Mouse (Mus musculus): ENCODE measurements around the gene Dab2ip. TPM values are rescaled to one million over a fixed set of nuclear protein-coding genes. Genes with fewer than 3 reads are reported as not detected.

The Dab2ip gene
- polyA plus RNA-seq, 1 experiment from 2014 or later, result 46.6 TPM

- peak overlapping the region; percentile 1 to 8; a peak in 2 of 4 replicates for H3K4me3 ChIP-seq (ENCODE audit: control insufficient read depth in 1 of 2, insufficient read depth in 1 of 2, low read depth in 1 of 2, low read length in 2 of 2)
- peak overlapping the region in 1 of 2 experiments; percentile 24; a peak in 1 of 4 replicates for H3K27ac ChIP-seq (replicated peaks in 1 of 2; ENCODE audit: control insufficient read depth in 1 of 2, insufficient read depth in 1 of 2, low read depth in 2 of 2, low read length in 2 of 2)
- no peaks in the 10 kb centered on the region for H3K27me3 ChIP-seq (ENCODE audit: control insufficient read depth, insufficient read depth, low read length)
- no peaks in the 10 kb centered on the region for H3K36me3 ChIP-seq (ENCODE audit: control insufficient read depth, insufficient read depth, low read length)
- WGBS, result 9% methylated on average over 14 of the region's 14 CpGs
- H3K9ac ChIP-seq (ENCODE audit: low read length), result peak overlapping the region; percentile 31; the same call in 1 of the 2 replicates
- peaks cover 34 to 35% of the 10 kb centered on the region in 2 experiments for H3K4me1 ChIP-seq (ENCODE audit: control insufficient read depth in 2 of 2, insufficient read depth in 2 of 2, low read length in 2 of 2)
- peak overlapping the region; percentile 58 for H3K4me2 ChIP-seq (ENCODE audit: low read length)
- ATAC-seq (ENCODE audit: insufficient number of reproducible peaks, insufficient read depth, low FRiP score, low read depth), result no peak
- H3K9me3 ChIP-seq (ENCODE audit: control insufficient read depth, low read length), result no peaks in the 10 kb centered on the region
Observed at GRCm38 (mm10) chr2:35544717-35545116, 13.3 kb upstream of the Dab2ip start.

- no peaks in the 10 kb centered on the region for H3K9me3 ChIP-seq (ENCODE audit: control insufficient read depth, low read length)
- peak overlapping the region; percentile 1 to 8; a peak in 2 of 4 replicates for H3K4me3 ChIP-seq (ENCODE audit: control insufficient read depth in 1 of 2, insufficient read depth in 1 of 2, low read depth in 1 of 2, low read length in 2 of 2)
- peak overlapping the region; percentile 58 for H3K4me2 ChIP-seq (ENCODE audit: low read length)
- H3K36me3 ChIP-seq (ENCODE audit: control insufficient read depth, insufficient read depth, low read length), result no peaks in the 10 kb centered on the region
- peaks cover 31 to 35% of the 10 kb centered on the region in 2 experiments for H3K4me1 ChIP-seq (ENCODE audit: control insufficient read depth in 2 of 2, insufficient read depth in 2 of 2, low read length in 2 of 2)
- H3K27me3 ChIP-seq (ENCODE audit: control insufficient read depth, insufficient read depth, low read length), result no peaks in the 10 kb centered on the region
- whole genome bisulfite sequencing, result 26% methylated on average over 7 of the region's 7 CpGs
- ATAC-seq (ENCODE audit: insufficient number of reproducible peaks, insufficient read depth, low FRiP score, low read depth), result peak; percentile 68
- H3K27ac ChIP-seq (replicated peaks in 1 of 2; ENCODE audit: control insufficient read depth in 1 of 2, insufficient read depth in 1 of 2, low read depth in 2 of 2, low read length in 2 of 2), result peak overlapping the region in 1 of 2 experiments; percentile 24; a peak in 1 of 4 replicates
- H3K9ac ChIP-seq (ENCODE audit: low read length), result peak overlapping the region; percentile 31; the same call in 1 of the 2 replicates
Observed at GRCm38 (mm10) chr2:35545125-35545590, 12.9 kb upstream of the Dab2ip start.

GRCm38 (mm10) chr2:35546462-35546861 lies 11.6 kb upstream of the Dab2ip start:
- no peaks in the 10 kb centered on the region for H3K27me3 ChIP-seq (ENCODE audit: control insufficient read depth, insufficient read depth, low read length)
- no peaks in the 10 kb centered on the region for H3K9me3 ChIP-seq (ENCODE audit: control insufficient read depth, low read length)
- no peak overlapping the region for H3K9ac ChIP-seq (ENCODE audit: low read length)
- ATAC-seq (ENCODE audit: insufficient number of reproducible peaks, insufficient read depth, low FRiP score, low read depth), result no peak
- H3K36me3 ChIP-seq (ENCODE audit: control insufficient read depth, insufficient read depth, low read length), result no peaks in the 10 kb centered on the region
- 72% methylated on average over 6 of the region's 6 CpGs for WGBS
- H3K4me1 ChIP-seq (ENCODE audit: control insufficient read depth in 2 of 2, insufficient read depth in 2 of 2, low read length in 2 of 2), result peaks cover 23 to 27% of the 10 kb centered on the region in 2 experiments
- H3K4me3 ChIP-seq (ENCODE audit: control insufficient read depth in 1 of 2, insufficient read depth in 1 of 2, low read depth in 1 of 2, low read length in 2 of 2), result no peak overlapping the region
- no peak overlapping the region for H3K27ac ChIP-seq (replicated peaks in 1 of 2; ENCODE audit: control insufficient read depth in 1 of 2, insufficient read depth in 1 of 2, low read depth in 2 of 2, low read length in 2 of 2)
- H3K4me2 ChIP-seq (ENCODE audit: low read length), result no peak overlapping the region

GRCm38 (mm10) chr2:35549191-35549590 lies 8.9 kb upstream of the Dab2ip start:
- H3K36me3 ChIP-seq (ENCODE audit: control insufficient read depth, insufficient read depth, low read length), result no peaks in the 10 kb centered on the region
- H3K27me3 ChIP-seq (ENCODE audit: control insufficient read depth, insufficient read depth, low read length), result no peaks in the 10 kb centered on the region
- H3K9me3 ChIP-seq (ENCODE audit: control insufficient read depth, low read length), result no peaks in the 10 kb centered on the region
- no peak overlapping the region for H3K4me3 ChIP-seq (ENCODE audit: control insufficient read depth in 1 of 2, insufficient read depth in 1 of 2, low read depth in 1 of 2, low read length in 2 of 2)
- ATAC-seq (ENCODE audit: insufficient number of reproducible peaks, insufficient read depth, low FRiP score, low read depth), result no peak
- peaks cover 23 to 27% of the 10 kb centered on the region in 2 experiments for H3K4me1 ChIP-seq (ENCODE audit: control insufficient read depth in 2 of 2, insufficient read depth in 2 of 2, low read length in 2 of 2)
- no peak overlapping the region for H3K27ac ChIP-seq (replicated peaks in 1 of 2; ENCODE audit: control insufficient read depth in 1 of 2, insufficient read depth in 1 of 2, low read depth in 2 of 2, low read length in 2 of 2)
- no peak overlapping the region for H3K9ac ChIP-seq (ENCODE audit: low read length)
- WGBS, result 66% methylated on average over 4 of the region's 4 CpGs
- H3K4me2 ChIP-seq (ENCODE audit: low read length), result no peak overlapping the region

GRCm38 (mm10) chr2:35550097-35550496 lies 8.0 kb upstream of the Dab2ip start:
- H3K9ac ChIP-seq (ENCODE audit: low read length), result no peak overlapping the region
- no peak overlapping the region for H3K4me3 ChIP-seq (ENCODE audit: control insufficient read depth in 1 of 2, insufficient read depth in 1 of 2, low read depth in 1 of 2, low read length in 2 of 2)
- 83% methylated on average over 9 of the region's 9 CpGs for WGBS
- H3K4me1 ChIP-seq (ENCODE audit: control insufficient read depth in 2 of 2, insufficient read depth in 2 of 2, low read length in 2 of 2), result peaks cover 20 to 23% of the 10 kb centered on the region in 2 experiments
- H3K4me2 ChIP-seq (ENCODE audit: low read length), result no peak overlapping the region
- no peaks in the 10 kb centered on the region for H3K36me3 ChIP-seq (ENCODE audit: control insufficient read depth, insufficient read depth, low read length)
- no peaks in the 10 kb centered on the region for H3K27me3 ChIP-seq (ENCODE audit: control insufficient read depth, insufficient read depth, low read length)
- no peak for ATAC-seq (ENCODE audit: insufficient number of reproducible peaks, insufficient read depth, low FRiP score, low read depth)
- no peaks in the 10 kb centered on the region for H3K9me3 ChIP-seq (ENCODE audit: control insufficient read depth, low read length)
- H3K27ac ChIP-seq (replicated peaks in 1 of 2; ENCODE audit: control insufficient read depth in 1 of 2, insufficient read depth in 1 of 2, low read depth in 2 of 2, low read length in 2 of 2), result no peak overlapping the region

GRCm38 (mm10) chr2:35556918-35557486 lies 1.1 kb upstream of the Dab2ip start:
- peaks cover 37 to 45% of the 10 kb centered on the region in 2 experiments for H3K4me1 ChIP-seq (ENCODE audit: control insufficient read depth in 2 of 2, insufficient read depth in 2 of 2, low read length in 2 of 2)
- no peak overlapping the region for H3K9ac ChIP-seq (ENCODE audit: low read length)
- ATAC-seq (ENCODE audit: insufficient number of reproducible peaks, insufficient read depth, low FRiP score, low read depth), result no peak
- H3K27me3 ChIP-seq (ENCODE audit: control insufficient read depth, insufficient read depth, low read length), result no peaks in the 10 kb centered on the region
- H3K27ac ChIP-seq (replicated peaks in 1 of 2; ENCODE audit: control insufficient read depth in 1 of 2, insufficient read depth in 1 of 2, low read depth in 2 of 2, low read length in 2 of 2), result no peak overlapping the region
- H3K36me3 ChIP-seq (ENCODE audit: control insufficient read depth, insufficient read depth, low read length), result no peaks in the 10 kb centered on the region
- WGBS, result 51% methylated on average over 5 of the region's 5 CpGs
- H3K4me3 ChIP-seq (ENCODE audit: control insufficient read depth in 1 of 2, insufficient read depth in 1 of 2, low read depth in 1 of 2, low read length in 2 of 2), result no peak overlapping the region
- no peaks in the 10 kb centered on the region for H3K9me3 ChIP-seq (ENCODE audit: control insufficient read depth, low read length)
- H3K4me2 ChIP-seq (ENCODE audit: low read length), result no peak overlapping the region

- Histone ChIP-seq H3K9ac (ENCODE audit: low read length) (peak overlapping the region; percentile 67), H3K36me3 (ENCODE audit: control insufficient read depth, insufficient read depth, low read length) (no peaks in the 10 kb centered on the region), H3K27me3 (ENCODE audit: control insufficient read depth, insufficient read depth, low read length) (no peaks in the 10 kb centered on the region), H3K4me3 (ENCODE audit: control insufficient read depth in 1 of 2, insufficient read depth in 1 of 2, low read depth in 1 of 2, low read length in 2 of 2) (peak overlapping the region; percentile 19 to 38), H3K27ac (replicated peaks in 1 of 2; ENCODE audit: control insufficient read depth in 1 of 2, insufficient read depth in 1 of 2, low read depth in 2 of 2, low read length in 2 of 2) (peak overlapping the region; percentile 66 to 72), H3K4me2 (ENCODE audit: low read length) (peak overlapping the region; percentile 53), H3K9me3 (ENCODE audit: control insufficient read depth, low read length) (no peaks in the 10 kb centered on the region), H3K4me1 (ENCODE audit: control insufficient read depth in 2 of 2, insufficient read depth in 2 of 2, low read length in 2 of 2) (peaks cover 43 to 61% of the 10 kb centered on the region in 2 experiments)
- no peak for ATAC-seq (ENCODE audit: insufficient number of reproducible peaks, insufficient read depth, low FRiP score, low read depth)
- WGBS, result 67% methylated on average over 4 of the region's 4 CpGs
Observed at GRCm38 (mm10) chr2:35558826-35559550, 922 bp downstream of the Dab2ip start.

All from heart, embryonic 14.5 days (tissue).